Mouse (Mus musculus): ENCODE data around the gene Arxes1. TPM values are rescaled to one million over a fixed set of nuclear protein-coding genes. Genes with fewer than 3 reads are reported as not detected.
"Not testable (repeated sequence)": the region's sequence is repeated elsewhere in the genome, so short reads cannot be mapped to it uniquely, and the experiment has no call there.

Arxes1 gene
- polyA plus RNA-seq (2014; fragmentation: Nextera tagmentation; extraction: Ambion mirVana), result 47.7 and 52.3 TPM in 2 replicates

DNA sequence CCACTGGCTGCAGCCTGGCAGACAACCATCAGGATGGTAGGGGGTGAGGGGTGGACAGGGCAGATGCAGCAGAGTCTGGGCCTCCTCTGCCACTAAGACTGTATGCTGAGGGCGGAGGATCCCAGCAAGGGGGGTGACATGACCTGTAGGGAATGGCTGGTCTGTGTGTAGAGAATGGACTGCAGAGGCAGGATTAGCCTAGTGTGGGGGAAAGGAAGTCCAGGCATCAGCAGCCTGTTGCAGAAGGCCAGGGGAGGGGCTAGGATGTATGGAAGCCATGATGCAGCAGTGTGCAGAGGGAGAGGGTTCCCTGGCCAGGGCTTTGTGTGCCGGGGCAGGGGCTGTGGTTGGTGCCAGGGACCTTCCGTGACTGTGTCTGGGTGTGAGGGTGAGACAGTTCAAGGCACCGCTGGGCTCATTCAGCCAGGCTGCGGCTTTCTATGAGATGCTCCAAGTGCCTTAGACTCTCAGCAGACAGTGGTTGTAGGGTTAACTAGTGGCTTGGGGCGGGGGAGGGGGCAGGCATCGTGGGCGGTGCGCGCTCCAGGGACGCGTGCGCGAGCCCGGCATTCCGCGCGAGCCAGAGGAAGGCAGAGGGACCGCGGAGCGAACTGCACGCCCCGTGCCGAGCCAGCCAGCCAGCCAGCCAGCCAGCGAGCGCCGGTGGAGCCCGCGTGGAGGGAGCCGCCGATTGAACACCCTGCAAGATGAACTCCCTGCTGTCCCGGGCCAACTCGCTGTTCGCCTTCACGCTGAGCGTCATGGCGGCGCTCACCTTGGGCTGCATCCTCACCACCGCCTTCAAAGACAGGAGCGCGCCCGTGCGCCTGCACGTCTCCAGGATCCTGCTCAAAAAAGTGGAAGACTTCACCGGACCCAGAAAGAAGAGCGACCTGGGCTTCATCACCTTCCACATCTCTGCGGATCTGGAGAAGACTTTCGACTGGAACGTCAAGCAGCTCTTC lies at the start of gene Arxes1:
Gene Arxes1, plus strand, starts transcription at position 569 of the 965 bp plus-strand sequence.
- not testable (repeated sequence) for H3K9ac ChIP-seq (ENCODE audit: low read length); H3K27me3 ChIP-seq (ENCODE audit: control insufficient read depth, insufficient read depth, low read length); H3K4me1 ChIP-seq (ENCODE audit: control insufficient read depth, insufficient read depth, low read length); H3K9me3 ChIP-seq (ENCODE audit: control insufficient read depth, low read length); H3K27ac ChIP-seq (replicated peaks; ENCODE audit: low read depth, low read length); H3K36me3 ChIP-seq (ENCODE audit: control insufficient read depth, insufficient read depth, low read length)
- 36% methylated on average over 13 of the region's 49 CpGs for WGBS
- Histone ChIP-seq H3K4me3 (ENCODE audit: low read depth, low read length) (0 out of 2 replicates have a peak within 1 kb of the TSS, but pooled peaks have one; percentile 6), H3K4me2 (ENCODE audit: low read depth, severe bottlenecking) (peak within 1 kb of the TSS; percentile 37)
- peak; percentile 96 for ATAC-seq (ENCODE audit: insufficient number of reproducible peaks, low FRiP score, low TSS enrichment, low read depth)
- DNase-seq (ENCODE audit: low spot score), result peak; percentile 25

DNA sequence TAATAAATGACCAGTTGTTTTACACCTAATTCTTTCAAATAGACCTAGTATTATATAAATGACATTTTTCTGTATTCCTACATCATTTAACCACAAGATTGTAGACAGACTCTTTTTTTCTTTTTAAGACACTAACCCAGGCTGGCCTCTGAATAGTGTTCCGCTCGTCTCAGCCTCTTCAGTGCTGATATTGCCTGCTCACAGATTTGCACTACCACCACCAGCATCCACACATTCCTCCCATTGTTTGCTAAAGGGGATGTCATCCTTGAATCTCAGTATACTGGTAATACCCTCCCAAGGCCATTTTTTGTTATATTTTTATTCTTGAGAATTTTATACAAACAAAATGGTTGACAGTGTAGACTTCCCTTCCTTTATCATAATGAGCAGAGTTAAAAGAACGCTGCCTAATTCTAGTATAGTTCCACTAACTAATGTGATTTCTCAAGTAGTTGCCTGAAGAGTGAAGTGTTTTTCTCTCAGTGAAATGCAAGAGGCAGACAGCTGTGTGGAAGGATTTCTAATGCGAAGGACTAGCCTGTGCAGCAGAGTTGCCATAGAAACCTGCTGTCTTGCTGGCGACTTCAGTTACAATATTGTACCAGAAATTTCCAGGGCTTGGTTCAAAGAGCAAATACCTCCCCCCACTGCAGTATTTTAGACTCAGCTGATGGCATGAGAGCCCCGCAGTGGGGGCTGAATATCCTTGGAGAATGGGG lies 48.5 kb upstream of the Arxes1 start:
- no peaks in the 10 kb centered on the region for H3K36me3 ChIP-seq (ENCODE audit: control insufficient read depth, insufficient read depth, low read length)
- H3K4me3 ChIP-seq (ENCODE audit: low read depth, low read length), result no peak overlapping the region
- H3K9ac ChIP-seq (ENCODE audit: low read length), result no peak overlapping the region
- H3K27ac ChIP-seq (replicated peaks; ENCODE audit: low read depth, low read length), result no peak overlapping the region
- 84% methylated on average over 6 of the region's 6 CpGs for WGBS
- DNase-seq (ENCODE audit: low spot score) (no peak), ATAC-seq (ENCODE audit: insufficient number of reproducible peaks, low FRiP score, low TSS enrichment, low read depth) (no peak)
- H3K4me2 ChIP-seq (ENCODE audit: low read depth, severe bottlenecking), result no peak overlapping the region
- no peaks in the 10 kb centered on the region for H3K4me1 ChIP-seq (ENCODE audit: control insufficient read depth, insufficient read depth, low read length)
- no peaks in the 10 kb centered on the region for H3K27me3 ChIP-seq (ENCODE audit: control insufficient read depth, insufficient read depth, low read length)
- H3K9me3 ChIP-seq (ENCODE audit: control insufficient read depth, low read length), result no peaks in the 10 kb centered on the region

DNA sequence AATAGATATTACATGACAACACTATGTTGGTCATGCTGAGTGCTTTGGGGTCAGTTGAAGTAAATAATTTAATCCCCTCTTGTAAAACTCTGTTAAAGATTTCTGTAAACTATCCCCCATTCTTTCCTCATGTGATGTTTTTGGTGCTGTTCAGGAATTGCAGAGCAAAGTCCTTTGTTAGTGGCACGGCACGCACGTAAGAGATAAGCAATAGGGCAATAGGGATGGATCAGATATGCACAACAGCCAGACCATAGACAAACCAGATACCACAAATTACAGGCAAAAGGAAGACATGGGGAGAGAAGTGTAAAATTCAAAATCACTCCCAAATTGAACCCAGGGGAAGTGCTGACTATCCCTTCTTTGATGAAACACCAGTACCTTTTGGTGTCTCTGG lies 46.9 kb upstream of the Arxes1 start:
- Histone ChIP-seq H3K4me2 (ENCODE audit: low read depth, severe bottlenecking) (no peak overlapping the region), H3K9ac (ENCODE audit: low read length) (no peak overlapping the region)

DNA sequence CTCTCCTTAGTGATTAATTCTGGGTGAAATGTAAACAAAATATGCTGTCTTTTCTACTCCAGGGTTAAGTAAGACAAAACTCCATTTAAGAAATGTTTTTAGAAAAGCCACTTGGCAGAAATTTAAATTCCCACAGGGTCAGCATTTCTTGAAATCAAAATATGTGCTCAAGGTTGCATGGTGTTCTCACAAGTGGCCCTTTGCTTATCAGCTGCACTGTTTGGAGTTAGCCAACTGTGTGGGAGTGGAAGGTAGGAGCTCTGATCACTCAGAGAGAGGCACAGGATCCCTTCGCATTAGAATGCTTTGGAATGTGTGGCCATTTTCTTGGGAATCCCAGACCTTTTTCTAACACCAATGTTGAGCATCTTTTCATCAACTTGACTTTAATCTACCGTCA lies 42.5 kb upstream of the Arxes1 start:
- no peak for DNase-seq (ENCODE audit: low spot score)
- H3K27me3 ChIP-seq (ENCODE audit: control insufficient read depth, insufficient read depth, low read length), result no peaks in the 10 kb centered on the region
- H3K36me3 ChIP-seq (ENCODE audit: control insufficient read depth, insufficient read depth, low read length), result no peaks in the 10 kb centered on the region
- no peak overlapping the region for H3K4me3 ChIP-seq (ENCODE audit: low read depth, low read length)
- WGBS, result 86% methylated on average over 2 of the region's 2 CpGs
- H3K9ac ChIP-seq (ENCODE audit: low read length), result no peak overlapping the region
- no peak overlapping the region for H3K4me2 ChIP-seq (ENCODE audit: low read depth, severe bottlenecking)
- no peaks in the 10 kb centered on the region for H3K9me3 ChIP-seq (ENCODE audit: control insufficient read depth, low read length)
- no peak overlapping the region for H3K27ac ChIP-seq (replicated peaks; ENCODE audit: low read depth, low read length)
- no peak for ATAC-seq (ENCODE audit: insufficient number of reproducible peaks, low FRiP score, low TSS enrichment, low read depth)
- H3K4me1 ChIP-seq (ENCODE audit: control insufficient read depth, insufficient read depth, low read length), result no peaks in the 10 kb centered on the region

More for the DNA sequence above, 46.9 kb upstream of the Arxes1 start:
- no peak overlapping the region for H3K27ac ChIP-seq (replicated peaks; ENCODE audit: low read depth, low read length)
- H3K4me3 ChIP-seq (ENCODE audit: low read depth, low read length), result no peak overlapping the region
- ATAC-seq (ENCODE audit: insufficient number of reproducible peaks, low FRiP score, low TSS enrichment, low read depth) (no peak), DNase-seq (ENCODE audit: low spot score) (no peak)
- no peaks in the 10 kb centered on the region for H3K9me3 ChIP-seq (ENCODE audit: control insufficient read depth, low read length)
- H3K27me3 ChIP-seq (ENCODE audit: control insufficient read depth, insufficient read depth, low read length), result no peaks in the 10 kb centered on the region
- no peaks in the 10 kb centered on the region for H3K36me3 ChIP-seq (ENCODE audit: control insufficient read depth, insufficient read depth, low read length)
- WGBS, result 96% methylated on average over 3 of the region's 3 CpGs
- no peaks in the 10 kb centered on the region for H3K4me1 ChIP-seq (ENCODE audit: control insufficient read depth, insufficient read depth, low read length)

DNA sequence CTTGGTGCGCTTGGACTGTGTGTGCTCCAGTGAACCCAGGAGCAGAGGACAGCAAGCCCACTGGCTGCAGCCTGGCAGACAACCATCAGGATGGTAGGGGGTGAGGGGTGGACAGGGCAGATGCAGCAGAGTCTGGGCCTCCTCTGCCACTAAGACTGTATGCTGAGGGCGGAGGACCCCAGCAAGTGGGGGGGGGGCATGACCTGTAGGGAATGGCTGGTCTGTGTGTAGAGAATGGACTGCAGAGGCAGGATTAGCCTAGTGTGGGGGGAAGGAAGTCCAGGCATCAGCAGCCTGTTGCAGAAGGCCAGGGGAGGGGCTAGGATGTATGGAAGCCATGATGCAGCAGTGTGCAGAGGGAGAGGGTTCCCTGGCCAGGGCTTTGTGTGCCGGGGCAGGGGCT lies 40.0 kb upstream of the Arxes1 start:
- H3K27ac ChIP-seq (replicated peaks; ENCODE audit: low read depth, low read length); H3K27me3 ChIP-seq (ENCODE audit: control insufficient read depth, insufficient read depth, low read length); H3K36me3 ChIP-seq (ENCODE audit: control insufficient read depth, insufficient read depth, low read length); H3K4me1 ChIP-seq (ENCODE audit: control insufficient read depth, insufficient read depth, low read length); H3K9ac ChIP-seq (ENCODE audit: low read length); H3K4me2 ChIP-seq (ENCODE audit: low read depth, severe bottlenecking); H3K9me3 ChIP-seq (ENCODE audit: control insufficient read depth, low read length); H3K4me3 ChIP-seq (ENCODE audit: low read depth, low read length): not testable (repeated sequence)
- ATAC-seq (ENCODE audit: insufficient number of reproducible peaks, low FRiP score, low TSS enrichment, low read depth) (peak; percentile 97), DNase-seq (ENCODE audit: low spot score) (peak; percentile 33)
- 27% methylated on average over 2 of the region's 3 CpGs for WGBS

DNA sequence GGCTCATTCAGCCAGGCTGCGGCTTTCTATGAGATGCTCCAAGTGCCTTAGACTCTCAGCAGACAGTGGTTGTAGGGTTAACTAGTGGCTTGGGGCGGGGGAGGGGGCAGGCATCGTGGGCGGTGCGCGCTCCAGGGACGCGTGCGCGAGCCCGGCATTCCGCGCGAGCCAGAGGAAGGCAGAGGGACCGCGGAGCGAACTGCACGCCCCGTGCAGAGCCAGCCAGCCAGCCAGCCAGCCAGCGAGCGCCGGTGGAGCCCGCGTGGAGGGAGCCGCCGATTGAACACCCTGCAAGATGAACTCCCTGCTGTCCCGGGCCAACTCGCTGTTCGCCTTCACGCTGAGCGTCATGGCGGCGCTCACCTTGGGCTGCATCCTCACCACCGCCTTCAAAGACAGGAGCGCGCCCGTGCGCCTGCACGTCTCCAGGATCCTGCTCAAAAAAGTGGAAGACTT lies 39.5 kb upstream of the Arxes1 start, which contains the start of gene Arxes2:
Gene Arxes2, plus strand, starts transcription at position 161 of the 456 bp plus-strand sequence.
- not testable (repeated sequence) for H3K27ac ChIP-seq (replicated peaks; ENCODE audit: low read depth, low read length); H3K9ac ChIP-seq (ENCODE audit: low read length); H3K27me3 ChIP-seq (ENCODE audit: control insufficient read depth, insufficient read depth, low read length); H3K4me1 ChIP-seq (ENCODE audit: control insufficient read depth, insufficient read depth, low read length); H3K9me3 ChIP-seq (ENCODE audit: control insufficient read depth, low read length); H3K36me3 ChIP-seq (ENCODE audit: control insufficient read depth, insufficient read depth, low read length); DNase-seq (ENCODE audit: low spot score)
- ATAC-seq (ENCODE audit: insufficient number of reproducible peaks, low FRiP score, low TSS enrichment, low read depth), result peak; percentile 90
- peak within 1 kb of the TSS; percentile 45 for H3K4me2 ChIP-seq (ENCODE audit: low read depth, severe bottlenecking)
- 7% methylated on average over 9 of the region's 39 CpGs for WGBS
- peak within 1 kb of the TSS; percentile 24 for H3K4me3 ChIP-seq (ENCODE audit: low read depth, low read length)

DNA sequence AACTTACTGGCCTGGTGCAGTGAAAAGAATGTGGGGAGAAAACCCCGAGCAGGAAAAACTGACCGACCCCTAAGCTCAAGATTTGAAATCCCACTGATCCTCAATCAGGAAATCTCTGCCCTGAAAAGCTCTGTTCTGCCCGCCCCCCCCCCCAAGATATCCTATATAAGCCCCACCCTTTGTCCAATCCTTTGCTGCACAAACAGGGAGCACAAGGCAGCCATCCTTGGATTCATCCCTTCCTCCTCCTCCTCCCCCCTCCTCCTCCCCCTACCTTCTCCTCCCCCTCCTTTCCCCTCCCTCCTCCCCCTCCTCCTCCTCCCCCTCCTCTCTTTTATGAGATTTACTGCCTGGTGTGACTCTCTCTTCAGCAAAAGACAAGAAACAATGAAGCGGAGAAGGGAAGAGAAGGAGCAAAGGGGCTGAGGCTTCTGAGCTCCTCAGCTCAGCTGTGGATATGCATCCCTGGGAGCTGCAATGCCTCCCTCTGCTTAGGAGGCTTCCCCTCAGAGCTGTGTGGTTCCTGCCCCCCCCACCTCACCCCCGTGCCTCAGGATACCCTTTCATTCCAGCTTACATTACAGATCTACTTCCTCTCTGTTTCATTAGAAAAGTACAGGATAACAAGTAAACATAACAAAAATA lies 25.8 kb upstream of the Arxes1 start:
- Histone ChIP-seq H3K4me3 (ENCODE audit: low read depth, low read length) (no peak overlapping the region), H3K27me3 (ENCODE audit: control insufficient read depth, insufficient read depth, low read length) (no peaks in the 10 kb centered on the region), H3K27ac (replicated peaks; ENCODE audit: low read depth, low read length) (no peak overlapping the region), H3K36me3 (ENCODE audit: control insufficient read depth, insufficient read depth, low read length) (no peaks in the 10 kb centered on the region), H3K4me2 (ENCODE audit: low read depth, severe bottlenecking) (no peak overlapping the region), H3K4me1 (ENCODE audit: control insufficient read depth, insufficient read depth, low read length) (no peaks in the 10 kb centered on the region), H3K9me3 (ENCODE audit: control insufficient read depth, low read length) (no peaks in the 10 kb centered on the region), H3K9ac (ENCODE audit: low read length) (no peak overlapping the region)
- DNase-seq (ENCODE audit: low spot score) (no peak), ATAC-seq (ENCODE audit: insufficient number of reproducible peaks, low FRiP score, low TSS enrichment, low read depth) (no peak)
- 40% methylated on average over 4 of the region's 5 CpGs for WGBS

DNA sequence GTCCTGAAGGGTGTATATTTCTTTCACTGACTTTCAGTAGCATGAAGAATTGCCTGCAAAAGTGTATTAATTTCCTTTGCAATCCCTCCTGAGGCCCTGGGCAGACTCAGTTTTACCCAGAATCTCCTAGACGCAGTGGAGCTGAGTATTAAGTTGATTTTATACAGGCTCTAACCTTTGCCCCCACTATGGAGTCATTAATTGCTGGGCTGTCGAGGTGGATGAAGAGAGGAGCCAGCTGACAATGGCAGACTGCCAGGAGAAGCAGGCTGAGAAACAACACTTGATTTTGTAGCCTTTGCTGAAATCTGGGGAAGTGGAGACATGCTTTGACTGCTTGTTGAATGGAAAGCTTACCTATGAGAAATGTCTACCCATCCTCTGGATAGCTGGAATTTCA lies 18.8 kb upstream of the Arxes1 start:
- 28% methylated on average over 2 of the region's 2 CpGs for WGBS
- H3K4me3 ChIP-seq (ENCODE audit: low read depth, low read length), result no peak overlapping the region
- H3K27me3 ChIP-seq (ENCODE audit: control insufficient read depth, insufficient read depth, low read length), result no peaks in the 10 kb centered on the region
- ATAC-seq (ENCODE audit: insufficient number of reproducible peaks, low FRiP score, low TSS enrichment, low read depth), result 0 out of 2 replicates have a peak, but pooled peaks have one; percentile 57
- H3K4me1 ChIP-seq (ENCODE audit: control insufficient read depth, insufficient read depth, low read length), result no peaks in the 10 kb centered on the region
- H3K4me2 ChIP-seq (ENCODE audit: low read depth, severe bottlenecking), result no peak overlapping the region
- no peaks in the 10 kb centered on the region for H3K36me3 ChIP-seq (ENCODE audit: control insufficient read depth, insufficient read depth, low read length)
- no peak overlapping the region for H3K27ac ChIP-seq (replicated peaks; ENCODE audit: low read depth, low read length)
- no peak for DNase-seq (ENCODE audit: low spot score)
- no peaks in the 10 kb centered on the region for H3K9me3 ChIP-seq (ENCODE audit: control insufficient read depth, low read length)
- no peak overlapping the region for H3K9ac ChIP-seq (ENCODE audit: low read length)

Data from limb, embryonic 11.5 days (tissue).